Mouse (Mus musculus): Measurements from ENCODE around the gene Ptgs1.

The Ptgs1 gene

DNA sequence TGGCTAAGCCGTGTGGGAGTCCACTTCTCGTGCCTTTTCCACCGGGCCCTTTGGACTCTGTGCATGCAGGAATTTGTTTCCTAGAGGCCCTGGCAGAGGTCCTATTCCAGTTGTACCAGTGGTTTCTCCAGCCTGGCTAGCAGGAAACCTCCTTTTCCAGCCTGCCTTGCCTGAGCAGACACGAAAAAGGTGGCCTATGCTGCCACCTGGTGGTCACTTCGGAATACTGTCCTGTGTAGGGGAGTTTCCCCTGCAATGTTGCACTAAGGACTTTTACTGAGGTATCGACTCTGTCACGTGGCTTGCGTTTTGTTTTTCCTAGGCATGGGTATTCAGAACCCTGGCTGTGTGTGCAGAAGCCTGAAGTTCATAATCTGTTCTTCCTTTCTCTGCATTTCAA, 16.2 kb upstream of the Ptgs1 start:
- peak; percentile 54 for DNase-seq (ENCODE audit: extremely low read depth, insufficient read length, low spot score)

DNA sequence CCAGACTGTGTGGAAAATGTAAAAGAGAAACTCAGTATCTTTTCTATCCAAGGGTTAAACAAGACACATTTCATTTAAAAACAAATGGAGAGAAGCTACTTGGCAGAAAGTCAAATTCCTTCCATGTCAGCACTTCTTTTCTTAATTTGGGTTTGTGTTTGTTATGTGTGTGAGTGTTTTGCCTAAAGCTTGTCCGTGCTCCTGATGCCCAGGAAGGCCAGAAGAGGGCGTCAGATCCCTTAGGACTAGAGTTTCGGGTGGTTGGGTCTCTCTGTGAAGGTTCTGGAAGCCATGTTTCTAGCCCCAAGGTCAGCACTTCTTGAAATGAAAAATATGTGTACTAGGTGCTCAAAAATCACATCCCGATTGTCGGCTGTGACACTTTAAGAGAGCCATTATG, 15.8 kb upstream of the Ptgs1 start:
- no peak for DNase-seq (ENCODE audit: extremely low read depth, insufficient read length, low spot score)

DNA sequence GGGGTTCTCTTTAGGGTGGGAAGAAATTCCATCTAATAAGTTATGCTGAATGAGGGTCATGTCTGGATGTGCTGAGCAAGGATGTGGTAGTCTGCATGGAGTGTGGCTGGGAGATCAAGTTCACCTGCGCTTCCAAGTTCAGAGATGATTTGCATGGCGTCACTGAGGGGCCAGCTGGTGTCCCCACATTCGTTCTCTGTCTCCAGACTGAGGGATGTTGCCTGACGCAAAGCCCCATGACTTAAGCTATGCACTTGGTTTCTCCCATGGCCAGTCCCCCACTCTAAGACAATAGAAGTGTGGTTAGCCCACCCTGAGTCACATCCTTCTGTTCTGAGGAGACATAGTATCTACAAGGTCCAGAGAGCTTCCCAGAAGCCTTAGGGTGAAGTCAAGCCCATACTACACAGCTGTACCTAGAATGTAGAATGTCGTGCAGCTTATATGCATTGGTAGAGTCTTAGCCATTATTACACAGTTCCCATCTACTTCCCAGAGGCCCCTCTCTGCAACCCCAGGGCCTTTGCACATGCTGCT, 15.0 kb upstream of the Ptgs1 start:
- no peak for DNase-seq (ENCODE audit: extremely low read depth, insufficient read length, low spot score)

DNA sequence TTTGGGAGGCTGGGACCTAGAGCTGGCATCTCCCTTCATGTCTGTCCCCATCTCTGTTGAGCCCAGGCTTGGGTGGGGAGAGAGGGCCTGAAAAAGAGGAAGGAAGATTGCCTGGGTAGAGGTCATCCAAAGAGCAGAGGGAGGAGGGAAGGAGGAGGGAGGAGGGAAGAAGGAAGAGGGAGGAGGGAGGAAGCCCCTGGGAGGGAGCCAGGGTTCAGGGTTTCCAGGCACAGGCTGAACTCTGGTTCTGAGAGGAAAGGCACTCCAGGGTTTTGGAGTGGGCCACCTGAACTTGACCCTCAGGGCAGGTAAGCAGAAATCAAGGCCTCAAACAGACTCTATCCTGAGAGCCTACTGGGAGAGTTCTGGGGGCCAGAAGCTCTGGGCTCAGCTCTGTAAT, 13.7 kb upstream of the Ptgs1 start:
- no peak for DNase-seq (ENCODE audit: extremely low read depth, insufficient read length, low spot score)

DNA sequence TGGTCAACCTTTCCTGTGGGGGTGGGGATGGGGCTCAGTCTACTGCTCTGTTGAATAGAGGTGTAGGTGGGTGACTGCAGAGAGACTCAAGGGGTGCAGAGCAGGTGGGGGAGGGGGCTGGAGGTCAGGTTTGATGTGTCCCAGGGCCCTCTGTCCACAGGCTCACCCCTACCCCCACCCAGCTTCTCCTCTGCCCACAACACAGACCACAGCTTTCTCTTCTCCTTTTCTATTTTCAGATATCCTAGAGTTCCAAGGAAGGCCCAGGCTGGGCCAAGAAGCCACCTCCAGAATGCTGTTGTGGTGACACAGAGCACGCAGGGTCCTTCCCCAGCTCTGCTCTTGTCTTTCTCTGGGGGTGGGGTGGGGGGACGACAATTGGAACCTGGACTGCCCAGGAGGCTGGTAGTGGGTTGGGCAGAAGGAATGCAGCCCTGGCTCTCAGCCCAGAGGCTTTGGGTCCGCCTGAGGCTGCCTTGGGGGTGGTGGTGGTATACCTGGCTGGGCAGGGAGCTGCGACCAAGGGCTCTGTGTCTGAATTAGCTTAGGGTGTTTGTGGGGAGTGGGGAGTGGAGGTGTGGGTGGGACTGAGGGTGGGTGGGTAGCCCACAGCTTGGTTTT, 13.2 kb upstream of the Ptgs1 start:
- DNase-seq (ENCODE audit: extremely low read depth, insufficient read length, low spot score) = no peak

DNA sequence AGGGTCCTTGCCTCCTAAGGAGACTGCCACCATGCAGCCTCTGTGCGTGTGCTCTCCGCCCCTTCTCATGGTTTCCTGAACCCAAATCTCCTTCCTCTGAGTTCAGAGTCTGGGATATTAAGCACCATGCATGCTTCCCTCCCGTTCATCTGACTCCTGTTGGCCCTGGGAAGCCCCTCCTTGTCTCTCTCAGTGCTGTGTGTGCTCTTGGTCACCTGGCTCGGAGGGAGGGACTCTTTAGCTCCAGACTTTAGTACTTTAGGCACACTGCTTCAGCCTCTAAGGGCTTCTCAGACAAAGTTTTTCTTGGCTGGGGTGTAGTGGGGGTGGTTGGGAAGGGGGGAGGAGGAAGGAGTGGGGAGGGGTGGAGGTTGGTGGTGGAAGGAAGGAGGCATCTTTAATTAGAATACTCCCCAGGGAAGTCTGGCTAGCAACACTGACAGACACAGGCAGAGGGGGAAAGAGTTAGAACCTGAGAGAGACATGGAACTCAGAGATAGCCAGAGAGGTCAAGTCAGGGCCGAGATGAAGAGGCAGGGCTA, 12.5 kb upstream of the Ptgs1 start:
- no peak for DNase-seq (ENCODE audit: extremely low read depth, insufficient read length, low spot score)

DNA sequence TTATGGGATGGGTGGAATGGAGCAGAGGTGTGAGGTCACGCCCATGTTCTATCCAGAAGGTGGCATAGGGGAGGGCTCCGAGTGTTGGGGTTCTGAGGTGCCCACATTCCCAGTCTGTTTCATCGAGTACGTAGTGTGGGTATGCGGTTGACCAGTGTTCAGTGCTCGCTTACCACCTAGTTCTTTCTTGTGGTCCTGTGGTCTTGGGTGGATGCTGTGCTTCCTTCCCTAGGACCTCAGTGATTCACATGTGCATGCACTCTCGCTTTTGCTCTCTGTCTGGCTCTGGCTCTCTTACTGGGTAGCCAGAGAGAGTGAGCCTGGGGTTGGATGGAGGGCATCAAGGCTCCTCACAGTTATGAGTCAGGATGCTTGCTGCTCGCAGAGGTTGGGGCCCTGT, 10.1 kb upstream of the Ptgs1 start:
- no peak for DNase-seq (ENCODE audit: extremely low read depth, insufficient read length, low spot score)

DNA sequence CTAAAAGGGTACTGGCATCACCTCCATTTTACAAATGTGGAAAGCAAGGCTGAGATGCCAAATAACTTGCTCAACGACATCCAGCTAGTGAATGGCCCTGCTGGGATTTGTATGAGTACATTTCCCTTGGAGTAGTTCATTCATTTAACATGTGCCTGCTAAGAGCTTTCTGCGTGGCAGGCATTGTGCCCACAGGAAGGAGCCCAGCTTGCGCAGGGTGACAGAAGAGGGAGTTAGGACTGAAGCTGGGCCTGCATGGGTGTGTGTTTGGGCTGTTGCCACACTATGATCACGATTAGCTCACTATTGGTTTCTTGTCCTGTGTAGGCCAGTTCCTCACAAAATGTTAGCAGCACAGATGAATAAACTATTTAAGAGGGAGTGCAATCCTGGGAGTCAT, 9.3 kb upstream of the Ptgs1 start:
- no peak for DNase-seq (ENCODE audit: extremely low read depth, insufficient read length, low spot score)

DNA sequence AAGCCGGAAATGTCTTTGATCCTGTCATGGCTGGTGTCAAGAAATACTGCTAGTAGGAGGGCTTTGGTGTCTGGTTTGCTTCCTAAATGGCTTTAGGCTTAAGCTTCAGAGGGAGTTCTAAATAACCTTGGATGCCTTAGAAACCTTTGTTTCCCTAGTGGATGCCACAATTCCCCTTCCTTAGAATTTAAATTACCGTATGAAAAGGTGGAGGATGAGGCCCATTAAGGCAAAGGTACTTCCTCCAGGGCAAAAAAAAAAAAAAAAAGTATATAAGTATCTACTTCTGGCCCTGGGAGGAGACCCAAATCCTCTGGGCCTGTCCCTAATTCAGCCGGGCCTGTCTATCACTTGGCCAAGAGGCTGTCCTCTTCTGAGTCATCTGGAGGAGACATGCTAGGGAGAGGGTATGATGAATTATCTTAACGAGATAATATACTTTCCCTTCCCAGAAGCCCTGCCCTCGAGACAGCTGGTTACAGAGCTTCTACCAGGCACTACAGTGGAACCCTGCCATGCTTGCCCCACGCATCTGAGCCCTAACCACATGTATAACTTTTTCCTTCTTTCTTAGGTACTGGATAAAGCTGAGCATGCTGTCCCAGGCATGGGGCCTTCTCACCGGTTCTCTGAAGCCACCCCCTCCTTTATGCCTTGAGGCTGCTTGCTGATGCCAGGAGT, 7.9 kb upstream of the Ptgs1 start:
- DNase-seq (ENCODE audit: extremely low read depth, insufficient read length, low spot score) = no peak

DNA sequence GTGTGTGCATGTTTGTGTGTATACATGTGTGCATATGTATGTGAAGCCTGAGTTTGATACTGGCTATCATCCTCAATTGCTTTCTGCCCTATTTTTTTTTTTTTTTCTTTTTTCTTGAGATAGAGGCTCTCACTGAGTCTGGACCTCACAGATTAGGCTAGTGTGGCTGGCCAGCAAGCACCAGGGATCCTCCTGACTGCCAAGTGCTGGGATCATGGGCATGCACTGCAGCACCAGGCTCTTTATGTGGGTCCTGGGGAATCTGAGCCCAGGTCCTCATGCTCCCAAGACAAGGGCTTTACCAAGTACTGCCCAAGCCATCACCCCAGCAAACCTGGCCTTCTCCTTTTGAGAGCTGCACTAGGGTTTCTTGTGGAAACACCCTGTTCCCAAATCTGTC, 6.8 kb upstream of the Ptgs1 start:
- DNase-seq (ENCODE audit: extremely low read depth, insufficient read length, low spot score) = no peak

DNA sequence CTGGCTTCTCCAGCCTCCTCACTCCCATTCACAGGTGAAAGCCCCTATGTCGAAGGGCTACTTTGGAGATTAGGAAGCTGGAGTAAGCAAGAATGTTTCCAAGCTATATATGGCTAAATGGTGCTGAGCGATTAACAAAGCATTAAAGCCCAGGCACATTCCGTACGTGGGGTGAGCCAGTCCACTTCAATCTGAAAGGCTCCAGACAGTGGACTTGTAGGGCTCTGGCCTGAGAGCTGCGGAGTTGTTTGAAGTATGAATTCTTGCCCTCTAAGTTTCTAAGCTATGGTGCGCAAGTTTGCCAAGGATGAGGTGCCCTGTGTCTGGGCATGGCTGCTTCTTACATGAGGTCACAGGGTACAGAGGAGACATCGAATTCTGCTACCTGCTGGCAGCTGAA, 6.1 kb upstream of the Ptgs1 start:
- DNase-seq (ENCODE audit: extremely low read depth, insufficient read length, low spot score) = no peak

DNA sequence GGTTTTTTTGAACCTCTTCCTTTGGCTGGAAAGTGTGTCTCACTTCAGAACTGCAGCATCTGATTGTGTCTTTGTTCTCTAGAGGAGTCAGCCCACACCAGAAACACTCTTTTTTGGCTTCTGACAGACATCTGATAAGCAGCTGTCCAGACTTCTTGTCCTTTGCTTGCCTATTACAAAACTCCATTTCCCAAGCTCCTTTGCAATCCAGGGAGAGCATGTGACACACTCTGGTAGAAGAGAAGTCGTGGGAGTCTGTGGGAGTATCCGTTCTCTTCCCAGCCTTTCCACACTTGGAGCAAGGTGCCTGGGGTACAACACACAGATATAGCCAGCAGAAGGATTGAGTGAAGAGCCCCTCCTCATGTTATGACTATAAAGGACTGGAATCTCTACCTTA, 5.6 kb upstream of the Ptgs1 start:
- DNase-seq (ENCODE audit: extremely low read depth, insufficient read length, low spot score) = no peak

DNA sequence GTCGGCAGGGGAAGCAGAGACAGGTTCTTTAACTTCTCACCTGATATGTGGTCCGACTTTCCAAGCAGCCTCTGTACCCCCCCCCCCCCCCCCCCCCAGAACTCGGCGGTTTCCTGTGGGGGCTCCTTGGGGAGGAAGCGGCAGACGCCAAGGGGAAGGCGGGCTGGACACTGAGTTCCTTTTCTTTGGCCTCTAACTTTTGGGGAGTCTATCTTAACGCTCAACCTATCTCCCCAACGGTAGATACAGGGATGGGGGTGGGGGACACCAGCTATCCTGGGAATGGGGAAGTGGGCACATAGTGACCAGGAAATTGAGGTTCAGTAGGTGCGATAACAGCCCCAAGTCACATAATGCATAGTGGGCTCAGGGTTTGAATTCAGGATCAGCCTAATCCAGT, 741 bp downstream of the Ptgs1 start:
- DNase-seq (ENCODE audit: extremely low read depth, insufficient read length, low spot score) = no peak

DNA sequence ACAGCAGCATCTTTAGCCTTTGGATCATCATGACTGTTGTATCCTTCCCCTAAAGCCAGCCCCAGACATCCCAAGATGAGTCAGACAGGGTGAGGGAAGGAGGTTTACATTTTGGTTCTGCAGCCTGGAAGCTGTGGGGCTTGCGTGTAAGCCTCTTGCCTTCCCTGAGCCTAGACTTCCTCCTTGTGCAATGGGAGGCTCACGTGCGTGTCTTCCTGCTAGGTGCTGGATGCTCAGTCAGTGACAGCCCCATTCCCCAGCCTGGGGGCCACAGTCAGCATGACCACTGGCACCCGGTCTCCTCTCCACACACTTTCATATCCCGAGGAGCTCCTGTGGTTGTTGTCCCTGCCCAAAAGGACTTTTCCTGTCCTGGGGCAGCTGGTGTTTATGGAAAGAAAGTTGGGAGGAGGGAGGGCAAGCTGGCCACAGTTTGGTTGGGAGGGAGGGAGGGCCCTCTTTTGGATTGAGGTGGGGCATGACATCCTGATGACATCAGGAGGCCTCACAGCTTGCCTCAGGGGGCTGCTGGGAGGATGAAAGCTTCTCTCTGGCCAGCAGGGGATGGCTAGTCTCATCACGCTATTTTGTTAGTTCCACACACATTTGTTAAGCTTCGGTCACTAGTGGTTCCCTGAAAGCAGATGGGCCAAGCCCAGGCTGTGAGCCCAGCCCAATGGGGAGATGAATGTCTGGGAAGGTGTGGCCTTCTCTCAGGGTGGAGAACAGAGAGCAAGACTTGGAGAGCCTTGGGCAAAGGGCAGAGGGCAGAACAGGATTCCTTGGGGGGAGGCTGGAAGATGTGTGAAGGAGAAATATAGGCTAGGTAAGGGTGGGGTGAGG, 4.5 kb downstream of the Ptgs1 start:
- DNase-seq (ENCODE audit: extremely low read depth, insufficient read length, low spot score) = peak; percentile 58

DNA sequence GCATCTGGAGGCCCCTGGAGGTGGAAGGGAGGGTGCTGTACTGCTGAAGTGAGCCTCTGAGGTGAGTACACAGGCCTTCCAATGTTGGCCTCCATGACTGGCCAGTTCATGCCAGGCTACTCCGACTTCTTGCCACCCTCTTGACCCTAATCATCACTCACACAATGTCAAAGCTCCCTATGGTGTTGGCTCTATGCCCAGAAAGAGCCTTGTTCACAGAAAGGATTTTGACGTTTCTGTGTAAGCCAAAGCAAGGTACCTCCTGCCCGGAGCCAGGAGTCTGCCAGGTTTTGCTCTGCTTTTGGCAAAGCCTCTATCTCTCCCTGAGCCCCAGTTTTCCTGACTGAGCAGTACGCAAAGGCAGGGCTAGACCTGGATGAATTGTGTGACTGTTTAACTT, 5.7 kb downstream of the Ptgs1 start:
- DNase-seq (ENCODE audit: extremely low read depth, insufficient read length, low spot score) = no peak

DNA sequence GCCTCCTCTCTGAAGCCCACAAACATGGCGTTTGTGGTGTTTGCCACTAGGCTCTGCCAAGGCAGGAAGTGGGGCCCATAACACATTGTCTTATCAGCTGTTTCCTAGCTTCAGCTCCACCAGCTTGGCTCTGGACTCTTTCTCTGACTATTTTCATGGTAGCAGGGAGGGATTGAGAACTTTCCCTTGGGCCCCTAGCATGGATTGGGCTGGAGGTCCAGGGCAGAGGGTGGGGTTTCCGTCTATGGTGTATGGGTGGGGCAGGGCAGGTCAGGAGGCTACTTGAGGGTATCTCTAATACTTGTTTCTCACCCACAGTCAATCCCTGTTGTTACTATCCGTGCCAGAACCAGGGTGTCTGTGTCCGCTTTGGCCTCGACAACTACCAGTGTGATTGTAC, 6.7 kb downstream of the Ptgs1 start:
- DNase-seq (ENCODE audit: extremely low read depth, insufficient read length, low spot score) = no peak

DNA sequence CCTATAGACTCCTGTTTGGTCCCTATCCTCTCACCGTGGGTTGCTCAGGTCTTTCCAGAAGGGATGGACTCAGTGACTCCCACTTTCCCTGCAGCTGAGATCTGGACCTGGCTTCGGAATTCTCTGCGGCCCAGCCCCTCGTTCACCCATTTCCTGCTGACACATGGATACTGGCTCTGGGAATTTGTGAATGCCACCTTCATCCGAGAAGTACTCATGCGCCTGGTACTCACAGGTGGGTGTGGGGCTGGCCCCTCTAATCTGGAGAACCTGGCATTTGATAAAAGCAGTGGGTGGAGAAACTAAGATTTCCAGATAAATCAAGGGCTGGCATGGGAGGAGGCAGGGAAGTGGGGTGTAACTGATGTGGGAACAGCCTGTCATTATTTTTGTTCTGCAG, 7.3 kb downstream of the Ptgs1 start:
- no peak for DNase-seq (ENCODE audit: extremely low read depth, insufficient read length, low spot score)

DNA sequence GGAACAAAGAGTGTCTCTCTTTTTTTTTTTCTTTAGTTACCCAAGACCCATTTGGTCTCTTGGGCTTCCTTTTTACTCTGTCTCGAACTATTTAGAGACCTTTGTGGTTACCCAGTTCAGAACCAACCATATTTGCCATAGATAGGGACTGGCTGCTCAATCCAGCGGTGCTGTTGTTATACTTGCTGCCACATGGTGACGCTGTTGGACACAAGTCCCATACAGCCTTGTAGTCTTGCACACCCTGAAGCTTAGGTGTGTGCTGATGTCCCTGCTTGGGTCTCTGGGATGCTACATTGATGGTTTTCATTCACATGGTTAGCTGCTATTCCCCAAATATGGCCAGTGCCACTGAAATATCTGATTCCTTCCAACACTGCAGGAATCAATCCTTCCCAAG, 8.2 kb downstream of the Ptgs1 start:
- DNase-seq (ENCODE audit: extremely low read depth, insufficient read length, low spot score) = no peak

DNA sequence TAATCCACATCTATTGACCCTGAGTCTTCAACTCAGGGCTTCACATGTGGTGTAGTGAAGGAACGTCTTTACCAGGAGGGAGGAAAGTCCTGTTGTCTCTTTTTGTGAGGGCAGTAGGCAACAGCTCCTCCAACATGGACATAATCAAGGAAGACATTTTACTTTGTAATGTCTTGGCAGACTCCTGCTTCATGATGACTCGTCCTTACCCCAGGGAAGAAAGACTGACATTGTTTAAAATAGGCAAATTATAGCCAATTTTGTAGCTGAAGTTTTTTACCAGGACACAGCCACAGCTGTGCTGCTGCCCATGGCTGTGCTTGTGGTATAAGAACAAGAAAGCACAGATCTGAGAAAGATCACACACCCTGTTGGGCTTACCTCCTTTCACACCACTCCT, 8.7 kb downstream of the Ptgs1 start:
- DNase-seq (ENCODE audit: extremely low read depth, insufficient read length, low spot score) = no peak

DNA sequence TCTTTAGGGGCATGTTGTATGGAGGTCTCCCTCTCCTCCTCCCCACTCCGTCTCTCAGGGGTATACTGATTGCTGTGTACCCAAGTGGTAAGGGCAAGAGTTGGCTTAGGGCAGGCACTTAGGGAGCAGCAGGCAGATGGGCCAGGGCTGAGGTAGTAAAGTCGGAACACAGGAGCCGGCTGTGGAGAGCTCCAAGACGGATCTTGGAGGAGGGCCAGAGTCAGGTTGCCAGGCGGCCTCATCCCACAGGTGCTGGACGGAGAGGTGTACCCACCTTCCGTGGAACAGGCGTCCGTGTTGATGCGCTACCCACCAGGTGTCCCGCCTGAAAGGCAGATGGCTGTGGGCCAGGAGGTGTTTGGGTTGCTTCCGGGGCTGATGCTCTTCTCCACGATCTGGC, 12.3 kb downstream of the Ptgs1 start:
- no peak for DNase-seq (ENCODE audit: extremely low read depth, insufficient read length, low spot score)

DNA sequence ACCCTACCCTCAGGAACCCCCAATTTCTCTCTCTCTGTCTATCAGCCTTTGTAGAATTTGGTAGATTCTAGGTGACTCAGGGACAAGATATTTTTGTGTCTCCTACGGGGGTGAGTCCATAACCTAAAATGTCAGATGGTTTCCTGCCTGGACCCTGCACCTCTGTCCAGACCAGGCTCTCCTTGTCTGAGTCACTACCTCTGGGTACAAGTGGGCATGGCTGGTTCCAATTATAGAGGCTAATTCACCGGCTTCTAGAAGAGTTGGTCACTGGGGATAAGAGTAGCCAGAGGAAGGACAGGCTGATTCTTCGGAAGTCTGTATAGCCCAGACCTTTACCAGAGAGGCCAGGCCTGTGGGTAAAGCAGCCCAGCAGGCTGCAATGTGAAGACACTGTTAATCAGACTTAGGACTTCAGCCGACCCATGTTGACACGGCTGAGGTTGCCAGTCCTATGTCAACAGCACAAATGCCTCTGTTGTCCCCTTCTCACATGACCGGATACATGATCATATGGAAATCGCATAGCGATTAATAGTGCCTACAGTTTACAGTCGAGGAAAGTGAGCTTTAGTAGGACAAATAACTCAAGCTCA, 13.2 kb downstream of the Ptgs1 start:
- DNase-seq (ENCODE audit: extremely low read depth, insufficient read length, low spot score) = no peak
